Mouse (Mus musculus): ENCODE data around the gene Polr1d. TPM values are rescaled to one million over a fixed set of nuclear protein-coding genes. Genes with fewer than 3 reads are reported as not detected.

Polr1d gene
- total RNA-seq, 2 experiments from 2014 or later, result 131 to 133 TPM

GRCm38 (mm10) chr5:147133662-147134061 is 56.8 kb downstream of the Polr1d start:
- no peak for DNase-seq (ENCODE audit: low spot score in 2 of 2)

- no peak for DNase-seq (ENCODE audit: low spot score in 2 of 2)
Observed at GRCm38 (mm10) chr5:147134341-147135088, 57.7 kb downstream of the Polr1d start.

GRCm38 (mm10) chr5:147135089-147135446 is 58.2 kb downstream of the Polr1d start:
- no peak for DNase-seq (ENCODE audit: low spot score in 2 of 2)

- DNase-seq (ENCODE audit: low spot score in 2 of 2), result no peak
Observed at GRCm38 (mm10) chr5:147135994-147136393, 59.1 kb downstream of the Polr1d start.

GRCm38 (mm10) chr5:147147340-147147739 is 70.5 kb downstream of the Polr1d start:
- no peak for DNase-seq (ENCODE audit: low spot score in 2 of 2)

GRCm38 (mm10) chr5:147154806-147155371 is 78.0 kb downstream of the Polr1d start:
- no peak for DNase-seq (ENCODE audit: low spot score in 2 of 2)

- DNase-seq (ENCODE audit: low spot score in 2 of 2), result no peak
Observed at GRCm38 (mm10) chr5:147155449-147156133, 78.7 kb downstream of the Polr1d start.

- no peak for DNase-seq (ENCODE audit: low spot score in 2 of 2)
Observed at GRCm38 (mm10) chr5:147156376-147156775, 79.5 kb downstream of the Polr1d start.

- no peak for DNase-seq (ENCODE audit: low spot score in 2 of 2)
Observed at GRCm38 (mm10) chr5:147157441-147157840, 80.6 kb downstream of the Polr1d start.

GRCm38 (mm10) chr5:147159320-147159719 is 82.5 kb downstream of the Polr1d start:
- no peak for DNase-seq (ENCODE audit: low spot score in 2 of 2)

GRCm38 (mm10) chr5:147159792-147160191 is 82.9 kb downstream of the Polr1d start:
- DNase-seq (ENCODE audit: low spot score in 2 of 2), result no peak

Other genes starting within 250 kb of the Polr1d start
- gene Rpl21, start 244.2 kb upstream of the Polr1d start, total RNA-seq (2021), result 100 to 1,000 TPM; 378 to 411 TPM
- gene Rasl11a, start 232.0 kb upstream of the Polr1d start, total RNA-seq (2021), result 10 to 100 TPM in 1 of 2 experiments, 1 to 10 TPM in 1; 8.5 to 18.1 TPM
- gene Gtf3a, start 128.4 kb upstream of the Polr1d start, total RNA-seq (2021), result 10 to 100 TPM; 40.7 to 45.2 TPM
- 10 to 100 TPM; 26.2 to 27.9 TPM for gene Mtif3, start 113.2 kb upstream of the Polr1d start, total RNA-seq (2021)
- gene Lnx2, start 464 bp upstream of the Polr1d start, total RNA-seq (2021), result 10 to 100 TPM; 19.1 to 19.8 TPM
- gene Gsx1, start 111.6 kb downstream of the Polr1d start, total RNA-seq (2021), result not detected
- 1 to 10 TPM in 1 of 2 experiments, not detected in 1; 1.8 TPM for gene Pdx1, start 192.9 kb downstream of the Polr1d start, total RNA-seq (2021)
- gene Cdx2, start 230.2 kb downstream of the Polr1d start, total RNA-seq (2021), result not detected
- gene Urad, start 245.4 kb downstream of the Polr1d start, total RNA-seq (2021), result 1 to 10 TPM; 1.1 to 7.2 TPM